Mouse (Mus musculus): ENCODE measurements around the gene Cmtm8. TPM values are rescaled to one million over a fixed set of nuclear protein-coding genes. Genes with fewer than 3 reads are reported as not detected.

Cmtm8 gene
- polyA plus RNA-seq, 1 experiment from 2014 or later = 17.6 TPM

- no peaks in the 10 kb centered on the region for H3K27me3 ChIP-seq (ENCODE audit: control insufficient read depth, insufficient read depth, low read length)
- no peak overlapping the region for H3K9ac ChIP-seq (ENCODE audit: low read length)
- H3K27ac ChIP-seq (replicated peaks; ENCODE audit: low read depth, low read length) = no peak overlapping the region
- H3K9me3 ChIP-seq (ENCODE audit: control insufficient read depth, low read length) = no peaks in the 10 kb centered on the region
- ATAC-seq (ENCODE audit: insufficient number of reproducible peaks, low FRiP score, low TSS enrichment, low read depth) (no peak), DNase-seq (ENCODE audit: low spot score) (no peak)
- 95% methylated on average over 7 of the region's 7 CpGs for WGBS
- H3K4me2 ChIP-seq (ENCODE audit: low read depth, severe bottlenecking) = no peak overlapping the region
- H3K36me3 ChIP-seq (ENCODE audit: control insufficient read depth, insufficient read depth, low read length) = no peaks in the 10 kb centered on the region
- H3K4me1 ChIP-seq (ENCODE audit: control insufficient read depth, insufficient read depth, low read length) = no peaks in the 10 kb centered on the region; the same call in 1 of the 2 replicates
- H3K4me3 ChIP-seq (ENCODE audit: low read depth, low read length) = no peak overlapping the region
Observed at GRCm38 (mm10) chr9:114778877-114779276, 65.1 kb downstream of the Cmtm8 start.

GRCm38 (mm10) chr9:114778047-114778390 is 65.9 kb downstream of the Cmtm8 start:
- Histone ChIP-seq H3K9ac (ENCODE audit: low read length) (no peak overlapping the region), H3K4me3 (ENCODE audit: low read depth, low read length) (no peak overlapping the region), H3K27ac (replicated peaks; ENCODE audit: low read depth, low read length) (no peak overlapping the region), H3K9me3 (ENCODE audit: control insufficient read depth, low read length) (no peaks in the 10 kb centered on the region), H3K4me2 (ENCODE audit: low read depth, severe bottlenecking) (no peak overlapping the region), H3K27me3 (ENCODE audit: control insufficient read depth, insufficient read depth, low read length) (no peaks in the 10 kb centered on the region), H3K4me1 (ENCODE audit: control insufficient read depth, insufficient read depth, low read length) (no peaks in the 10 kb centered on the region; the same call in 1 of the 2 replicates), H3K36me3 (ENCODE audit: control insufficient read depth, insufficient read depth, low read length) (no peaks in the 10 kb centered on the region)
- DNase-seq (ENCODE audit: low spot score) (no peak), ATAC-seq (ENCODE audit: insufficient number of reproducible peaks, low FRiP score, low TSS enrichment, low read depth) (no peak)
- 90% methylated on average over 7 of the region's 7 CpGs for WGBS

- H3K4me1 ChIP-seq (ENCODE audit: control insufficient read depth, insufficient read depth, low read length) = no peaks in the 10 kb centered on the region; the same call in 1 of the 2 replicates
- H3K27me3 ChIP-seq (ENCODE audit: control insufficient read depth, insufficient read depth, low read length) = no peaks in the 10 kb centered on the region
- H3K36me3 ChIP-seq (ENCODE audit: control insufficient read depth, insufficient read depth, low read length) = no peaks in the 10 kb centered on the region
- no peaks in the 10 kb centered on the region for H3K9me3 ChIP-seq (ENCODE audit: control insufficient read depth, low read length)
- WGBS = 82% methylated on average over 6 of the region's 6 CpGs
- no peak overlapping the region for H3K9ac ChIP-seq (ENCODE audit: low read length)
- no peak overlapping the region for H3K4me3 ChIP-seq (ENCODE audit: low read depth, low read length)
- DNase-seq (ENCODE audit: low spot score) = no peak
- H3K27ac ChIP-seq (replicated peaks; ENCODE audit: low read depth, low read length) = no peak overlapping the region
- ATAC-seq (ENCODE audit: insufficient number of reproducible peaks, low FRiP score, low TSS enrichment, low read depth) = no peak
- no peak overlapping the region for H3K4me2 ChIP-seq (ENCODE audit: low read depth, severe bottlenecking)
Observed at GRCm38 (mm10) chr9:114777178-114778046, 66.5 kb downstream of the Cmtm8 start.

GRCm38 (mm10) chr9:114776361-114776760 is 67.6 kb downstream of the Cmtm8 start:
- H3K4me2 ChIP-seq (ENCODE audit: low read depth, severe bottlenecking) = no peak overlapping the region
- no peak overlapping the region for H3K4me3 ChIP-seq (ENCODE audit: low read depth, low read length)
- no peaks in the 10 kb centered on the region for H3K9me3 ChIP-seq (ENCODE audit: control insufficient read depth, low read length)
- H3K27ac ChIP-seq (replicated peaks; ENCODE audit: low read depth, low read length) = no peak overlapping the region
- ATAC-seq (ENCODE audit: insufficient number of reproducible peaks, low FRiP score, low TSS enrichment, low read depth) = no peak
- 91% methylated on average over 3 of the region's 3 CpGs for WGBS
- no peaks in the 10 kb centered on the region for H3K27me3 ChIP-seq (ENCODE audit: control insufficient read depth, insufficient read depth, low read length)
- no peaks in the 10 kb centered on the region; the same call in 1 of the 2 replicates for H3K36me3 ChIP-seq (ENCODE audit: control insufficient read depth, insufficient read depth, low read length)
- H3K9ac ChIP-seq (ENCODE audit: low read length) = no peak overlapping the region
- no peak for DNase-seq (ENCODE audit: low spot score)
- H3K4me1 ChIP-seq (ENCODE audit: control insufficient read depth, insufficient read depth, low read length) = no peaks in the 10 kb centered on the region; the same call in 1 of the 2 replicates

- ATAC-seq (ENCODE audit: insufficient number of reproducible peaks, low FRiP score, low TSS enrichment, low read depth) (no peak), DNase-seq (ENCODE audit: low spot score) (no peak)
- Histone ChIP-seq H3K4me2 (ENCODE audit: low read depth, severe bottlenecking) (no peak overlapping the region), H3K9me3 (ENCODE audit: control insufficient read depth, low read length) (no peaks in the 10 kb centered on the region), H3K27ac (replicated peaks; ENCODE audit: low read depth, low read length) (no peak overlapping the region), H3K27me3 (ENCODE audit: control insufficient read depth, insufficient read depth, low read length) (no peaks in the 10 kb centered on the region), H3K4me3 (ENCODE audit: low read depth, low read length) (no peak overlapping the region), H3K36me3 (ENCODE audit: control insufficient read depth, insufficient read depth, low read length) (no peaks in the 10 kb centered on the region; the same call in 1 of the 2 replicates), H3K4me1 (ENCODE audit: control insufficient read depth, insufficient read depth, low read length) (no peaks in the 10 kb centered on the region; the same call in 1 of the 2 replicates), H3K9ac (ENCODE audit: low read length) (no peak overlapping the region)
- WGBS = 71% methylated on average over 4 of the region's 4 CpGs
Observed at GRCm38 (mm10) chr9:114775272-114775671, 68.7 kb downstream of the Cmtm8 start.

- Histone ChIP-seq H3K4me2 (ENCODE audit: low read depth, severe bottlenecking) (no peak overlapping the region), H3K27me3 (ENCODE audit: control insufficient read depth, insufficient read depth, low read length) (no peaks in the 10 kb centered on the region), H3K27ac (replicated peaks; ENCODE audit: low read depth, low read length) (no peak overlapping the region), H3K4me3 (ENCODE audit: low read depth, low read length) (no peak overlapping the region), H3K36me3 (ENCODE audit: control insufficient read depth, insufficient read depth, low read length) (no peaks in the 10 kb centered on the region; the same call in 1 of the 2 replicates), H3K9ac (ENCODE audit: low read length) (no peak overlapping the region), H3K9me3 (ENCODE audit: control insufficient read depth, low read length) (no peaks in the 10 kb centered on the region), H3K4me1 (ENCODE audit: control insufficient read depth, insufficient read depth, low read length) (no peaks in the 10 kb centered on the region)
- no peak for DNase-seq (ENCODE audit: low spot score)
- WGBS = 83% methylated on average over 6 of the region's 6 CpGs
- ATAC-seq (ENCODE audit: insufficient number of reproducible peaks, low FRiP score, low TSS enrichment, low read depth) = no peak
Observed at GRCm38 (mm10) chr9:114774629-114775028, 69.3 kb downstream of the Cmtm8 start.

GRCm38 (mm10) chr9:114771565-114771964 is 72.4 kb downstream of the Cmtm8 start:
- DNase-seq (ENCODE audit: low spot score) = no peak
- Histone ChIP-seq H3K9ac (ENCODE audit: low read length) (no peak overlapping the region), H3K27ac (replicated peaks; ENCODE audit: low read depth, low read length) (no peak overlapping the region), H3K27me3 (ENCODE audit: control insufficient read depth, insufficient read depth, low read length) (no peaks in the 10 kb centered on the region), H3K9me3 (ENCODE audit: control insufficient read depth, low read length) (no peaks in the 10 kb centered on the region), H3K4me2 (ENCODE audit: low read depth, severe bottlenecking) (no peak overlapping the region), H3K4me1 (ENCODE audit: control insufficient read depth, insufficient read depth, low read length) (peaks cover 15% of the 10 kb centered on the region), H3K36me3 (ENCODE audit: control insufficient read depth, insufficient read depth, low read length) (no peaks in the 10 kb centered on the region; the same call in 1 of the 2 replicates), H3K4me3 (ENCODE audit: low read depth, low read length) (no peak overlapping the region)
- 88% methylated on average over 7 of the region's 7 CpGs for WGBS
- no peak for ATAC-seq (ENCODE audit: insufficient number of reproducible peaks, low FRiP score, low TSS enrichment, low read depth)

GRCm38 (mm10) chr9:114770224-114770623 is 73.7 kb downstream of the Cmtm8 start:
- no peak overlapping the region for H3K4me3 ChIP-seq (ENCODE audit: low read depth, low read length)
- WGBS = 92% methylated on average over 4 of the region's 4 CpGs
- no peaks in the 10 kb centered on the region; the same call in 1 of the 2 replicates for H3K36me3 ChIP-seq (ENCODE audit: control insufficient read depth, insufficient read depth, low read length)
- no peak for ATAC-seq (ENCODE audit: insufficient number of reproducible peaks, low FRiP score, low TSS enrichment, low read depth)
- no peak overlapping the region for H3K27ac ChIP-seq (replicated peaks; ENCODE audit: low read depth, low read length)
- DNase-seq (ENCODE audit: low spot score) = no peak
- peaks cover 15% of the 10 kb centered on the region for H3K4me1 ChIP-seq (ENCODE audit: control insufficient read depth, insufficient read depth, low read length)
- H3K27me3 ChIP-seq (ENCODE audit: control insufficient read depth, insufficient read depth, low read length) = no peaks in the 10 kb centered on the region
- H3K9ac ChIP-seq (ENCODE audit: low read length) = no peak overlapping the region
- H3K9me3 ChIP-seq (ENCODE audit: control insufficient read depth, low read length) = peaks cover 2% of the 10 kb centered on the region; the same call in 1 of the 2 replicates
- H3K4me2 ChIP-seq (ENCODE audit: low read depth, severe bottlenecking) = no peak overlapping the region

All from limb, embryonic 11.5 days (tissue).